Mouse (Mus musculus) neutrophil, adult 5-6 weeks (primary cell): ENCODE measurements at regions not wholly inside any gene's neighbourhood (a gene's known extent, or its start where the extent isn't known, plus 50 kb on each side); places are given as distances from the start of the nearest gene placed in this dataset.
"Not testable (repeated sequence)": the region's sequence is repeated elsewhere in the genome, so short reads cannot be mapped to it uniquely, and the experiment has no call there.

Experiments used
- ATAC-seq: fragments of 151-379, 151-347 bp; 2 replicates; pipeline ENCODE4 v1.8.0; 2017; ENCODE audit warnings: mild to moderate bottlenecking, moderate TSS enrichment; ENCODE audit not compliant: insufficient number of reproducible peaks, poor library complexity, low FRiP score, severe bottlenecking; ENCODE audit errors: extremely low read depth

GRCm38 (mm10) chr14:53334451-53334850 lies 838.9 kb upstream of the Olfr1507 start:
- ATAC-seq = not testable (repeated sequence)

GRCm38 (mm10) chr14:53331153-53331552 lies 835.6 kb upstream of the Olfr1507 start:
- ATAC-seq = not testable (repeated sequence)

GRCm38 (mm10) chr14:53324367-53324766 lies 828.8 kb upstream of the Olfr1507 start:
- ATAC-seq = not testable (repeated sequence)

- 0 out of 2 replicates have a peak, but pooled peaks have one; percentile 13 for ATAC-seq
Measured at GRCm38 (mm10) chr14:53318512-53319309, 823.2 kb upstream of the Olfr1507 start.

DNA sequence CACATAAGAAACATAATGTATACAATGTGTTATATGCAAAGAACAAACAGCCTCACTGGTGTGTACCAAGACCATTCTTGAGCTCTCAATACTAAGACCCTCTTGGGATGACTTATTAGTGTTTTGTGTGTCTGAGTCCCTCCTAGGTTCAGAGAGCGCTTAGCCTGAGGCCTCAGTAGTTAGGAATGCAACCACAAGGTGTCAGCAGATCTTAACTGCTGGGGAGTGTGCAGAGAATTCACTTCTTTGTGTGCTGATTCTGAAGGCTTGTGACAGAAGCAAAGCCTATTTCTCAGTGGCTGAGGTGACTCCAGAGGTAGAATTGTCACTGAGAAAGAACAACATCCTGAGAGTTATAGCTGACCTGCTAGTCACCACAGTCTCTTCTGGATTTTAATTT lies 816.9 kb upstream of the Olfr1507 start:
- not testable (repeated sequence) for ATAC-seq

DNA sequence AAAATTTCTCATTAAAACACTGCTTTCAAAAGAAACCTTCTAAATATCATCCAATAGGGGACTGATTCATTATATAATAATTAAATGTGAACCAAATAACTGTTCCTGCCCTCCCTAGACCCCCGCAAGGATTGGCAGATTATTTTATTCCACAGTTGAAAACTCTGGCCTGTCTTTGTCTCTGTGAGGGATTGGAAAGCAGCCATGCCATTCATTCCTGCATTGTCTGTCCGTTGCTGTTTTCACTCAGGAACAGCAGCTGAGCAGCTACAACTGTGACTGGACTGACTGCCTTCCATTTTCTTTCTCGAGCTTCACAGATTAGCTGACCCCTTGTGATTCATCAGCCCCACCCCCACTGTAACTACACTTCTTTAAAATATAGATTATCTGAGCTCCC lies 807.6 kb upstream of the Olfr1507 start:
- not testable (repeated sequence) for ATAC-seq

DNA sequence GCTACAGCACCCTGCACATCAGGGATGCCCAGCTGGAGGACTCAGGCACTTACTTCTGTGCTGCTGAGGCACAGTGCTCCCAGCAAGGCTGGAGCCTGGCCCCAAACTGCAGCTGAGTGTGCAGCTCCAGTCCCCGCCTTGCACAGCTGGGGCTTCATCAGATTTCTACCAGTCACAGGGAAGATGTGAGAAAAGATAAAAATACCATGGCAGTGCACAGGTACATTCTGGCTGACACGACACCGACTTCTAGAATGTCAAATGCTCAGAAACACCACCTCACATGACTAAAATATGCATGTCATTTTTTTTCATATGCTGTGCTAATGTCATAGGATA lies 806.9 kb upstream of the Olfr1507 start:
- not testable (repeated sequence) for ATAC-seq

- not testable (repeated sequence) for ATAC-seq
Measured at GRCm38 (mm10) chr14:53301722-53302490, 806.4 kb upstream of the Olfr1507 start.

DNA sequence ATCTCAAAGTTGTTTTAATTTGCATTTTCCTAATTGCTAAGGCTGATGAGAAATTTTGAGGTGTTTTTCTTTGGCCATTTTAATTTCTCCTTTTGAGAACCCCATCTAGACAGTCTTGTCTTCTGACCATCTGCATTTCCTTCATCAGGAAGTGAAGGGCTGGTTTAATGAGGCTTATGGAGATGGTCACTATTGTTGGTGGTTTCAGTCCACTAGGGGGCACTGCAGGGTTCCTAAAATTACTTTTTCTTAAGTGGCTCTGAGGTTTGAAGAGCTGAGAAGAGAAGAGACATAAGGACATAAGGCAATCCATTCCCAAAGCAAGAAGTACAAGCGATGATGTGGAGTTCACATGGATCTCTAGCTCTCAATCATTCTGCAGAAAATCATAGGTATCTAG lies 805.6 kb upstream of the Olfr1507 start:
- not testable (repeated sequence) for ATAC-seq

GRCm38 (mm10) chr14:53299735-53300134 lies 804.2 kb upstream of the Olfr1507 start:
- not testable (repeated sequence) for ATAC-seq

GRCm38 (mm10) chr14:53283350-53284141 lies 788.0 kb upstream of the Olfr1507 start:
- ATAC-seq = peak; percentile 44; the same call in 1 of the 2 replicates

DNA sequence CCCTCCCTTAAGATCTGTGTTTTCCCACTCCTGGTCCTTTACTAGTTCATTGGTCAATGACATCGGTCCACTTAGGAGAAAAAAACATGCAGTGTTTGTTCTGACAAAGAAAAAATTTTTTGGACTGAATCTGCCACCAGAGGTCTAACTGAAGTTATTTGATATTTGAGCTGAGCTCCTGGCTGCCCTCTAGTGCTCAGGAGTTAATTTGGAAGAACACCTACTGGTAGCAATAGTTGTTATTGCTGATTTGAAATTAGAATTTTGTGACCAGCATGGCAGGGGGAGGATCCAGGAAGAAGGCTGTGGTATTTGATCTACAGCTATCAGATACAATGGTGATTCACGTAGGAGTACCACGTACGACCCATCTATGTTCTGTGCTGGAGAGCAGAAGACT lies 777.7 kb upstream of the Olfr1507 start:
- not testable (repeated sequence) for ATAC-seq

GRCm38 (mm10) chr14:53267693-53268092 lies 772.1 kb upstream of the Olfr1507 start:
- not testable (repeated sequence) for ATAC-seq

DNA sequence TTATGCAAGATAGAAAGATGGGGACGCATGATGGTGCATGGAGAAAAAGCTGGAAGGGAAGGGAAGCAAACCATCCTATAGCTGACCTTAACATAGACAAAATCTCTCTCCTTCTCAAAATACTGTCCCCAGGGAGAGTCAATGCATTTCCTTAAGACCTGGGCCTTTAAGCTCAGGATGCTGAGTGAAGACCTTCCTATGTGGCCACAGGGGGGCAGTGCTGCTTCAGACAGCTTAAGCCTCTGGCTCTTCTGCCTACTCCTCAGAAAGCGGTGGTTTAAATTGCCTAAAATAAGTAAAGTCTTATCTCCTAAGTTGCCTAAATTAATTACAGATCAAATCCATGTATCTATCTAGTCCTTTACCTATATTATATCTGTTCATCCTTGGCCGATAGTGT lies 760.4 kb upstream of the Olfr1507 start:
- not testable (repeated sequence) for ATAC-seq

GRCm38 (mm10) chr14:53253470-53253869 lies 757.9 kb upstream of the Olfr1507 start:
- ATAC-seq = not testable (repeated sequence)

GRCm38 (mm10) chr14:53231142-53231541 lies 735.6 kb upstream of the Olfr1507 start:
- ATAC-seq = not testable (repeated sequence)

DNA sequence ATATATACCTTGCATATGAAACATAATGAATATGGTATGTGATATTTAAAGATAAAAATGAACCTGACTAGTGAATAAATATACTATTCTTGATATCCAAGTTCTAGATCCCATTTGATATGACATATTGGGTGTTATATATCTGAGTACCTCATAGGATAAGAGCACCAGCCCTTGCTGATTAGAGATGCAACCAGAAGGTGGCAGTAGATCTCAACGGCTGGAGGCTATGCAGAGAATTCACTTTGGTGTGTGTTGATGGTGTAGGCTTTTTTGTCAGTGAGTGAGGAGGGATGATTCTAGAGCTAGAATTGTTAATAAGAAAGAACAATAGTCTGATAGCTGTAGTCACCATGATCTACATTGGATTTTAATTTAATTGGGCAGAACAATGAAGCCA lies 729.2 kb upstream of the Olfr1507 start:
- ATAC-seq = not testable (repeated sequence)

DNA sequence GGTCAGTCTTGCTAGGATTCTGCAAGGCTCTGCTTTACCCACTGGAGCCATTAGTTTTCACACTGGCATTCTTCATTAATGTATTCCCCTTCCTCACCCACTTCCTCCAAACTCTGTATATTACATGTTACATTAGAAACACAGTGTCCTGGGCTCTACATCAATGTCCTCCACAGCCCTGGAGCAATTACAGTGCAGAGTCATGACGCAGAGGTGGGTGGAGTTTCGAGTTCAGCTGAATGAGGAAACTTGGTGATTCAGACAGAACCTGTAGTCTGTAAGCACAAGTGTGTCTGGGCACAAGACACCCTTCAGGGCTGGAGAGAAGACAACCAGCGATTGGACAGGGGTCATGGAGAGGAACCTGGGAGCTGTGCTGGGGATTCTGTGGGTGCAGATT lies 715.0 kb upstream of the Olfr1507 start:
- ATAC-seq = not testable (repeated sequence)

GRCm38 (mm10) chr14:53209258-53209657 lies 713.7 kb upstream of the Olfr1507 start:
- ATAC-seq = not testable (repeated sequence)
